Mouse (Mus musculus): ENCODE measurements around the gene B3gat2. TPM values are rescaled to one million over a fixed set of nuclear protein-coding genes. Genes with fewer than 3 reads are reported as not detected.

Gene B3gat2
- total RNA-seq (2014; fragmentation: Nextera tagmentation), result not detected in 2 replicates
- 0.04 and 0.23 TPM in 2 replicates for total RNA-seq (2017)

DNA sequence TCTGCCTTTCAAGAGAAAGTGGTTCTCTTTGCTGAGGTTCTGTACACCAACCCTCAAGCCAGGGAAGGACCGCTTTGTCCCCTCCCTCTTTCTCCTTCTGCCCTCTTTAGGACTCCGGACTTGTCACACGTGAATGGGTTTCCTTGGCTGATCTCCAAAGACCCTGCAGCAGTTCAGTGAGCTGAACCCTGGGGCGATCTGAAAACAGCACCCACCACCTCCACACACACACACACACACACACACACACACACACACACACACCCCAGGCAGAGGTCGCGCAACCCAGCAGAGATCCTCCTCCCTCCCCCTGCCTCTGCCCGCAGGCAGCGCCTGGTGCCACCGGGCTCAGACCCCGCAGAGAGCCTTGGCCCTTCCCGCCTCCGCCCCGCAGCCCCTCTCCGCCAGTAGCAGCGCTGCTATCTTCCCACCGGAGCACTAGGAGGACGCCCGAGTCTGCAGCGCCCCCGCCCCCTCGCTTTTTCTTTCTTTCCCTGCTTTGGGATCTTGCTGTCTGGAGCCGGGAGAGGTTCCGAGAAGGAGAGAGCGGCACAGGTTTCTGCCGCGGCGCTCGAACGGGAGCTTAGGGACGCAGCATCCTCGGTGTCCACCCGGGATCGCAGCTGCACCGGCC, at the start of gene B3gat2:
Gene B3gat2, plus strand, starts transcription at position 252 of the 634 bp plus-strand sequence.
- ATAC-seq (replicated peaks; ENCODE audit: low FRiP score, low TSS enrichment, poor library complexity, severe bottlenecking), result no peak

DNA sequence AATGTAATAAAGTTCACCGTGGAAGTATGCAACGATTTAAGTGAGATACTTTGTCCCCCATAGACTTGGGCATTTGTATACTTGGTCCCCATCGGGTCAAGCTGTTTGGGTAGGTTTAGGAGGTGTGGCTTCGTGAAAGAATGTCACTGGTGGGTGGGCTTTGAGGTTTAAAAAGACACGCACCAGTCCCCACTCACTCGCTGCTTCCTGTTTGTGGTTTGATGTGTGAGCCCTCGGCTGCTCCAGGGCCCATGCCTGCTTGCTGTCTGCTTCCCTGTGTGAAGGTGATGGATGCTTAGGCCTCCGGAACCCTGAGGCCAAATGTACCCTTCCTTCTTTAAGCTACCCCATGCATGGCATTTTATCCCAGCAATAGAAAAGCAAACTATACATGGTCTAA, 41.2 kb upstream of the B3gat2 start:
- no peak for ATAC-seq (replicated peaks; ENCODE audit: low FRiP score, low TSS enrichment, poor library complexity, severe bottlenecking)

DNA sequence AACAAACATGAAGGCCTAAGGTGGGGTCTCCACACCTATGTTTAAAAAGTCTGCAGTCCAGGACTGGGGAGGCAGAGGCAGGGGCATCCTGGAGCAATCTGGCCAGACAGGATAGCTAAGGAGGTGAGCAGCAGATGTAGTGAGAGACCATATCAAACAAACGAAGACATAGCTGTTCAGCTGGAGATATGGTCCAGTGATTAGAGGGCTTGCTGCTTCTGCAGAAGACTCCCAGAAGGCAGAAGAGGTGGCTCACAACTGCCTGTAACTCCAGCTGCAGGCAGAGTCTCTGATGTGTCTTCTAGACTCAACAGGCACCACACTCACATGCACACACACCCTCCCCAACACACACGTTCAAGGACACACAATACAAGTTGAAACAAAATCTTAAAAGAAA, 40.5 kb upstream of the B3gat2 start:
- no peak for ATAC-seq (replicated peaks; ENCODE audit: low FRiP score, low TSS enrichment, poor library complexity, severe bottlenecking)

DNA sequence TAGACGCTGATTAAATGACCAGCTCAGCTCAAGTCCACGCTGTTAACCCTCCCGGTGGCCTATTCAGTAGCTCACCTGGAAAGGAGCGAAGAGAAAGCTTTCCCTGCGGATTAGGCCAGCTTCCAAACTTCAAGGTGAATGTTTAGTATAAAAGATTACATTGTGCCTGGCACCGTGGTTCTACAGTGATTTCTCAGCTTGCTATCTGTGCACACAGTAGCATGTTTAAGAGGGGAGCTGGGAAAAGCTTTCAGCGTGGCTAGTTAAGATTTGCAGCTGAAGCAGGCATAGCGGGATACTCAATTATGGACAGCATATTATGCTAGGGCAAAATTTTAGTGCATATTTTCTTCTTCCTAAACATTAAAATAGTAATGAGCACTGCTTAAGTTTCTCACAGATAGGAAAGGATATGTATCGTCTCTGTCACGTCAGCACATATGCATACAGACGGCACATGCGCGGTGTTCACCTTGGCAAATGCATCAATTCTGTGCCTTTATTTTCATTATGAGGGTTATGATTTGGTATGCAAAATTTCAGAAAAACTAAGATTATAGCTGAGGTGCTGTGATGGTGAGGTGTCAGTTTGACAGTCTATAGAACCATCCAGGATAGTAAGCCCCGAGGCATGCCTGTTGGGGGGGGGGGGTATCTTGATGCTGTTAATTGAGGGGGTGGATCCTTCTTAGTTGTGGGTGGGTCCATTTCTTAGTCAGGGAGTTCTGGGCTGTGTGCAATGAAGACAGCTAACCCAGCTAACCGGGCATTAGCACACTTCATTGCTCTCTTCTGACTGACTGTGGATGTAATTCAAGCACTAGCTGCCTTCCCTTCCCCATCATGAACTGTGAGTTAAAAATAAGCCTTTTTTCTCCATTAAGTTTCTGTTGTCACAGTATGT, 38.8 kb upstream of the B3gat2 start:
- no peak for ATAC-seq (replicated peaks; ENCODE audit: low FRiP score, low TSS enrichment, poor library complexity, severe bottlenecking)

GRCm38 (mm10) chr1:23731324-23731723, 30.2 kb upstream of the B3gat2 start:
- no peak for ATAC-seq (replicated peaks; ENCODE audit: low FRiP score, low TSS enrichment, poor library complexity, severe bottlenecking)

- no peak for ATAC-seq (replicated peaks; ENCODE audit: low FRiP score, low TSS enrichment, poor library complexity, severe bottlenecking)
Measured at GRCm38 (mm10) chr1:23750864-23751532, 10.6 kb upstream of the B3gat2 start.

DNA sequence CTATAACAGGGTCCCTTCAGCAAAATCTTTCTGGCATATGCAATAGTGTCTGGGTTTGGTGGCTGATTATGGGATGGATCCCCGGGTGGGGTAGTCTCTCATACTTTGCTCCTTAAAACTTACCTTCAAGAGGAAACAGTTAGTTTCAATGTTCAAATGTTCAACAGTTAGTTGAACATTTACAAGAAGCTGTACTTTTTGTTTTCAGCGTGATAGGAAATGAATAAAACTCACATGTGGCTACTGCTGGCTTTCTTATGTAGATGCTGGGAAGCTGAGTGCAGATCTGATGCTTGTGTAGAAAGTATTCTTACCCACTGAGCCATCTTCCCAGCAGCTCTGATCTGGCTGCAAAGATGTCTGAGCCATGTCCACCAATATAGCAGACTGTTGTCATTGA, 8.5 kb upstream of the B3gat2 start:
- ATAC-seq (replicated peaks; ENCODE audit: low FRiP score, low TSS enrichment, poor library complexity, severe bottlenecking), result no peak

DNA sequence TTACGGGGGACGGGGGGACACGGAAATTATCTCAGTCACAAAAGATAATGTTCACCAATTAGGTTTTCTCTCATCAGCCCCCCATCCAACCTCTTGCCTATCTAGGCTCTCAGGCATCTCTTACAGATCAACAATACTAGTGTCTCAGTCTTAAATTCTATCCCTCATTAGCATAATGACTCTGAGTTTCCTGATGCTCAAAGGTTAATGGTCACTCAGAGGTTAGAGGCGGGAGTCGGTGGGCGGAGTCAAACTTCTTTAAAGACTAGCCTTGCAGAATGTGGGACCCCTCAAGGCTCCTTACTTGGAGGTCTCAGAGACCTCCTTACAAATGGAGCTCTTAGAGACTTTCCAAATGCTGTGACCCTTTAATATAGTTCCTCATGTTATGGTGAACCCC, 8.0 kb upstream of the B3gat2 start:
- ATAC-seq (replicated peaks; ENCODE audit: low FRiP score, low TSS enrichment, poor library complexity, severe bottlenecking), result no peak

GRCm38 (mm10) chr1:23754340-23754739, 7.2 kb upstream of the B3gat2 start:
- ATAC-seq (replicated peaks; ENCODE audit: low FRiP score, low TSS enrichment, poor library complexity, severe bottlenecking), result no peak

DNA sequence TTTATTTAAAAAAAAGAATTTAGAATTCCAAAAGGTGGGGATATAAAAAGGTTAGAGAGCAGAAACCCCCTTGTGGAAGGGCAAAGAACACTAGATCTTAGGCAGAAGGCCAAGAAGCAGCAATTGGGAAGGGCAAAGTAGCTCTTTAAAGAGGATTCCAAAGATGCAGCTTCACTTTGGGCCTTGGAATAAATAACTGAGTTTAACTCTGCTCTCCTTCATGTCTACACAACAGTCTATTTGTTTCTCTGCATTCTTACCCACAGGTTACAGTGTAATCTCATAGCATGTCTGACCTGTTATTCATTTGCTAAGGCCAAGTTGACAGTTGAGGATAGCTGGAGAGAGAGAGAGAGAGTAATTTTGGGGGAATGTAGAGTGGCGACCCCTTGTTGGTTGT, 6.6 kb upstream of the B3gat2 start:
- no peak for ATAC-seq (replicated peaks; ENCODE audit: low FRiP score, low TSS enrichment, poor library complexity, severe bottlenecking)

DNA sequence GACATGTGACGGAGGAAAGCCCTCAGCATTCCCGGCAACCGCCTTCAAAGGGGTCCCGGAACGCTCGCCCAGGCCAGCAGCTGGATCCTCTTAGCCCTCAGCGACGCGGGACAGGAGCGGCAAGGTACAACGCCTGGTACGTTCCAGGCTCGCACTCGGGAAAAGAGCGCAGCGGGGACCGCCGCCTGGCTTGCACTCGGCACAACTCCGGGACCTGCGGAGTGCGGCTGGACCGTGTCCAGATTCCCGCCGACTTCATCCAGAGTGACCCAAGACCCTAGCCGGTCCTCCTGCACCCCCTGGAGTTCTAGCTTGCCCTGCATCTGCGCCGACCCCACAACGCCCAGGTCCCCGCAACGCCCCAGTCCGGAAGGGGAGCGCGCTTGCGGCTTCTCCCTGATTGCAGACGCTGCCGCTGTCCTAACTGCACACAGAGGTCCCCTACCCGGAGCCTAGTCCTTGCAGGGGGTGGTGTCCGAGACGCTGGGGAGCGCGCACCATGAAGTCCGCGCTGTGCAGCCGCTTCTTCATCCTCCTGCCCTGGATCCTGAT, 659 bp downstream of the B3gat2 start:
- ATAC-seq (replicated peaks; ENCODE audit: low FRiP score, low TSS enrichment, poor library complexity, severe bottlenecking), result peak; percentile 51

GRCm38 (mm10) chr1:23762782-23763630, 1.5 kb downstream of the B3gat2 start:
- peak; percentile 96 for ATAC-seq (replicated peaks; ENCODE audit: low FRiP score, low TSS enrichment, poor library complexity, severe bottlenecking)

- ATAC-seq (replicated peaks; ENCODE audit: low FRiP score, low TSS enrichment, poor library complexity, severe bottlenecking), result no peak
Measured at GRCm38 (mm10) chr1:23763726-23764125, 2.2 kb downstream of the B3gat2 start.

DNA sequence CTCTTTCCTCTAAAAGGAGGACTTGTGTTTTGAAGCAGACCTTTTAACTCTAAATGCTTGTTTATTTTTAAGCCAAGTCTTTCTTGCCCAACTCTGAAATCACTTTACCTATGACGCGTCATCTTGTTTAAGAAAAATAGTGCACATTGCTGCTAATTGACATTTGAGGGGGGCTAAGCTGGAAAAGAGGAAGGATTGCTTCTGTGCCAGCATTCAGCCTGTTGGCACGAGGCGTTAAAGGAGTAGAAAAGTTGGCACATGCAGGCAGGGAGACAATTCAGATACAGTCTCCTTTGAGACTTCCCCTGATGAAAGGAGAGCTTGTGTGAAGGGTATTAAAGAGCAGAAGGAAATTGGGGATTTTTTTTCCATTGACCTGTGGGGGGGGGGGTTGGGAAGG, 3.2 kb downstream of the B3gat2 start:
- no peak for ATAC-seq (replicated peaks; ENCODE audit: low FRiP score, low TSS enrichment, poor library complexity, severe bottlenecking)

- ATAC-seq (replicated peaks; ENCODE audit: low FRiP score, low TSS enrichment, poor library complexity, severe bottlenecking), result no peak
Measured at GRCm38 (mm10) chr1:23773039-23773438, 11.5 kb downstream of the B3gat2 start.

DNA sequence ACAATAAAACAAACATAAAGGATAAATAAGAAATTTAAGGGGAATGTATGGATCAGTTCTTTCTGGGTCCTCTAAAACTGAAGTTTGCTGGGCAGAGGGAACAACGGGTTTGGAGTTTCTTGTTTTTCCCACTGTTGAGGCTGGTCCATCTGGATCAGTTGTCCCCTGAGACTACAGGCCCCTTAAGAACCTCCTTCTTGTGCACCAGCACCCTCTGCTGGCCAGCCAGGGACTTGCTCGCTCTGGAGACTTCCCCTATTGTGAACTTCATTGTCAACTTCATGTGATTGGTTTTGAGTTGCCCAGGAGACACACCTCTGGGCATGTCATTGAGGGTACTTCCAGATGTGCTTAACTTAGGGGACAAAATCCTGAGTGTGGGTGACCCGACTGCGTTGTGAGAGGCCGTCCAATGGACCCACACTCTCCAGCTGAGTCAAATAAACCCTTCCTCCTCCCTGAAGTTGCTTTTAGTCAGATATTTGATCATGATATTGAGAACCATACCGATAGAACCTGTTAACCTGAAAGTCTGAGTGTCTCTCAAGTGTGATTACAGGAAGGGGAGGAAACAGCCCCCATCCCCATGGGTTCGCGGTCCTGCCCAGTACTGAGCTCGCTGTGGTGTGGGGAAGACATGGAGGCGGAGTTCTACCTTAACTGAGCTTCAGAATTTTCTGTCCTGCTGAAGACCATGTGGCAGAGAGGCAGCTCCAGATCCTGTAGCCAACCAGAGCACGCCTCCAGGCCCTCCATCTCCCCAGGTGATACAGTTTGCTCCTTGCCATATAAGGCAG, 31.4 kb downstream of the B3gat2 start:
- peak; percentile 96 for ATAC-seq (replicated peaks; ENCODE audit: low FRiP score, low TSS enrichment, poor library complexity, severe bottlenecking)

DNA sequence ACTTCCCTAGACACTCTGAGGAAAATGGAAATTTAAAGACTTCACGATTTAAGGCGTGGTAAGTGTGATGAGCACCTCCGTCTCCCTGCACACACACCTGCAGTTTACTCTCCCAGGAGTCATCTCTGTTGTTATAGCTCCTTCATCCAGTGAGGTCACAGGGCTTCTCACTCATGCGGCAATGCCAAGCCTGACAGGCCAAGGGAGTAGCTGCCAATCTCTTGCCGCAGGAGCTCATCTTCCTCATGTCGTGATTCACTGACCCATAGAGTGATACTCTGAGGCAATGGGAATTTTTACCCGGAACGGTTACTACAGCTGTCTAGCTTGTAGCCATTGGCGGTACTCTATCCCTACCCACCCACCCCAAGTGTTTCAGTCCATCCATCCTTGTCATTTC, 36.8 kb downstream of the B3gat2 start:
- no peak for ATAC-seq (replicated peaks; ENCODE audit: low FRiP score, low TSS enrichment, poor library complexity, severe bottlenecking)

GRCm38 (mm10) chr1:23821615-23822014, 60.1 kb downstream of the B3gat2 start:
- no peak for ATAC-seq (replicated peaks; ENCODE audit: low FRiP score, low TSS enrichment, poor library complexity, severe bottlenecking)
